ENCODE assay signal across 17 mouse cellular contexts in genomic region chr5:51479859-51480258, GRCm38 (mm10).
"Had no signal": no experiment of that assay in that cellular context is flagged by ENCODE, and none has a peak within 500 bp of the region (broad histone marks: within the 10 kb centered on the region; RNA-seq: fewer than 3 reads in every experiment).

No protein-coding gene starts in this region.

- H3K27ac ChIP-seq: midbrain, embryonic 10.5 days; midbrain, embryonic 12.5 days; neural tube, embryonic 13.5 days; neural tube, embryonic 15.5 days; stomach, embryonic 15.5 days; stomach, postnatal 0 days had no signal

- H3K27me3 ChIP-seq: midbrain, embryonic 12.5 days; stomach, embryonic 15.5 days had no signal

- ATAC-seq: midbrain, embryonic 16.5 days had no signal

- DNase-seq: lung, adult 18-20 months; lung, postnatal 10 days; lung, postnatal 4 days; midbrain, embryonic 14.5 days; right cerebral cortex, postnatal 14 days; thymus, adult 2 months; thymus, postnatal 25 days; thymus, postnatal 4 days had no signal

- H3K4me3 ChIP-seq: midbrain, embryonic 10.5 days; midbrain, embryonic 12.5 days; myocyte; neural tube, embryonic 13.5 days; neural tube, embryonic 15.5 days; stomach, embryonic 15.5 days had no signal

- H3K4me1 ChIP-seq: midbrain, embryonic 10.5 days had no signal

- H3K9me3 ChIP-seq: midbrain, embryonic 10.5 days; midbrain, embryonic 12.5 days; neural tube, embryonic 13.5 days; neural tube, embryonic 15.5 days; stomach, embryonic 15.5 days had no signal

- H3K4me2 ChIP-seq: lung, embryonic 14.5 days; midbrain, embryonic 12.5 days; neural tube, embryonic 13.5 days; neural tube, embryonic 15.5 days; stomach, embryonic 15.5 days had no signal

- H3K9ac ChIP-seq: lung, embryonic 14.5 days; midbrain, embryonic 12.5 days; neural tube, embryonic 13.5 days; neural tube, embryonic 15.5 days; stomach, embryonic 15.5 days had no signal

- H3K36me3 ChIP-seq: midbrain, embryonic 10.5 days; midbrain, embryonic 12.5 days; neural tube, embryonic 13.5 days; neural tube, embryonic 15.5 days; stomach, embryonic 15.5 days had no signal
